Mouse (Mus musculus) heart, postnatal 0 days (tissue): ENCODE results near the gene Hibadh.

Source experiments
- CTCF ChIP-seq: IDR thresholded peaks from 2 replicates; pipeline ENCODE4 v1.5.1; 2016; ENCODE audit warnings: antibody characterized with exemption, control low read depth, low read depth
- EP300 ChIP-seq: IDR thresholded peaks from 2 replicates; pipeline ENCODE4 v1.6.1; 2016; ENCODE audit warnings: antibody characterized with exemption, low read depth

GRCm38 (mm10) chr6:52648031-52648430 lies 7.8 kb upstream of the Hibadh start:
- TF ChIP-seq CTCF (no peak), EP300 (no peak)
